Mouse (Mus musculus) lung, adult 2 months (tissue): ENCODE measurements around the gene Dchs1.

ENCODE experiments used
- CTCF ChIP-seq: fragments of 200-500 bp; IDR thresholded peaks from 2 replicates; pipeline ENCODE4 v1.5.1; 2011; ENCODE audit warnings: mild to moderate bottlenecking, low read length, control low read depth; ENCODE audit not compliant: insufficient read depth
- POLR2A ChIP-seq: fragments of 200-500 bp; IDR thresholded peaks from 2 replicates; pipeline ENCODE4 v1.6.1; 2011; ENCODE audit warnings: low read depth, mild to moderate bottlenecking, control low read depth, low read length, borderline replicate concordance; ENCODE audit errors: extremely low read depth

- TF ChIP-seq POLR2A (no peak), CTCF (no peak)
These were observed 3.7 kb upstream of the Dchs1 start for GRCm38 (mm10) chr7:105791147-105791546.
